Mouse (Mus musculus): ENCODE measurements at regions not wholly inside any gene's neighbourhood (a gene's known extent, or its start where the extent isn't known, plus 50 kb on each side); places are given as distances from the start of the nearest gene placed in this dataset.

- TF ChIP-seq CTCF (IDR thresholded peaks at IDR 0.05; ENCODE audit: extremely low read depth, insufficient read depth, insufficient read length, insufficient replicate concordance) = no peak
- TF ChIP-seq POLR2A (IDR thresholded peaks at IDR 0.05; ENCODE audit: low read depth, low read length) = no peak
Observed at GRCm38 (mm10) chr4:84065457-84066124, 540.2 kb downstream of the Ccdc171 start.
